Mouse (Mus musculus) cerebellum, postnatal 10 days (tissue): ENCODE data around the gene Fn1.
A peak's percentile ranks its signal among the peaks of the same experiment; 100 is the strongest.

Source experiments
- DNase-seq, 2 experiments: peaks; one replicate each; pipeline ENCODE4 v3.0.0; 2021; ENCODE audit warnings: mixed read lengths in 2 of 2

The Fn1 gene

DNA sequence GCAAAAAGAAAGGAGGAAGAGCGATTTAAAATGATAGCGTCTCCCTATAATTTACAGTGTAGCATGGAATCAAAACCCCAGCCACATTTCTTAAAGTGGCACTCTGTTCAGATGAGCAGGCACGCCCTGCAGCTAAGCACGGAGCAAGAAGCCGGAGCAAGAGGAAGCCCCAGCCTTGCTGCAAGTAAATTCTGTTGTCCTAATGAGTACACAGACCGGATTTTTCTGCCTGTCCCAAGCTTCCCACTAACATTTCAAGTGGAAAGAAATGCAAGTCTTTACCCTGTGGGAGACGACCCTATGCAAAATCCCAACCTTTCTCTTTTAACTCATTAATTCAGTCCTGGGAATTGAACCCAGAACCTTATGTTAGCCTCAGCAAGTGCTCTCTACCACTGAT is 4.8 kb downstream of the Fn1 start:
- no peak for DNase-seq

- DNase-seq: no peak
Measured at GRCm38 (mm10) chr1:71646774-71647173, 6.2 kb downstream of the Fn1 start.

DNA sequence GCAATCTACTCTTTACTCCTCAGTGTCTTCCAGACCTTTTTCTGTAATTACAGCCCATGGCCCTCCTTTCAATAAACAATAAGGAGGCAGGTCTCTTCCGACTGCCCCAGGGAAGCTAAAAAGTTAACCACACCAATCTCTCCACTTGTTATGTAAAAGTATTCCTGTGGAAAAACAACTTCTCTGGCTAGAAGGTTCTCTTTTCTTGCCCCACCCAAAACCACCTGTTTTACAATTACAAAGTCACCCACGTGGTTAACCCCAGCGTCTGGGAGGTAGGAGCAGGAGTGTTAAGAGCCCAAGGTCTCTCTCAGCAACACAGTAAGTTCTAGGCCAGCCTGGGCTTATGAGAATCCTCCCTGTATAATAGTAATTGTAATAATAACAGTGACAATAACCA is 7.0 kb downstream of the Fn1 start:
- DNase-seq: no peak

DNA sequence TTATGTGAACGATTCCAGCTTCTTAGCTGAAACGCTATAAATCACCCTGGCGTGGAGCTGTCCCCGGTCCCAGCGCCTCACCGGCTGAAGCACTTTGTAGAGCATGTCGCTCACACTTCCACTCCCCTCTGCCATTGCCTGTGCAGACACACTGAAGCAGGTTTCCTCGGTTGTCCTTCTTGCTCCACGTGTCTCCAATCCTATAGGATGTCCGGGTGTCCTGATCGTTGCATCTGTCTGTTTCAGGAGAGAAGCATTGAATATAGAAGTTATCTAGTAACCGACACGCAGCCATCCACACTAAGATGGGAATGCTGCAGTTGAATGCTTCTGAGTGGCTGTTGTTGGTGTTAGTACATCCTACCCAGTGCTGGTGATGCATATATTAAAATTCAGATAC is 7.5 kb downstream of the Fn1 start:
- no peak for DNase-seq

DNA sequence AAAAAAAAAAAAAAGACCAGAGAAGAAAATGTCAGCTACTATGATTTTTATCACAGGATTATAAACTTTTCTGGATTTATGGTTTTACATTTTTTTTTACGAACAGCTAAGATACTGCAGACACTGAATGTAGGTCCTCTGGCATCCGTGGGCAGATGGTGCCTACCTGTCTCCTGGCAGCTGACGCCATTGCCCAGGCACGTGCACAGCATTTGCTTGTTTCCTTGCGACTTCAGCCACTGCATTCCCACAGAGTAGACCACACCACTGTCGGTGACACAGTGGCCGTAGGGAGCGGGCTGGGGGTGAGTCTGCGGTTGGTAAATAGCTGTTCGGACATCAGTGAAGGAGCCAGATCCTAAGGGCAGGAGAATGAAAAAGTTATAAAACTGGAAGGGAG is 10.2 kb downstream of the Fn1 start:
- peak in 1 of 2 experiments; percentile 12 for DNase-seq

DNA sequence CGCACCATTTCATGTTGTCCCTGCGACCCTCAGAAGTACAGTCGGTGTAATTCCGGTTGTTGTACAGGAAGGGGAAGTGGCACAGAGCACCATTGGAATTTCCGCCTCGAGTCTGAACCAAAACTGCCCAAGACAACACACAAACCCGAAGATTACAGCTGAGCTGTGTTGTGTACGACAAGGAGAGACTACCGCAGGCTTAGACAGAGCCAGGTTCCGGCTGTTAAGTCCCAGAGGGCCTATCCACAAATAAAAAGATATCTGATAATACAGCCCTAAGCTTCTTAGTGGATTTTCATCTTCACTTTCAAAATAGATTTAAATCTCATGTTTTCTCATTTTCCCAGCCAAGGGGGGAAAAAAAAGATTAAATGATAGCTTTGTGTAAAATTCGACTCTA is 11.8 kb downstream of the Fn1 start:
- no peak for DNase-seq

- DNase-seq: no peak
Measured at GRCm38 (mm10) chr1:71640157-71640556, 12.8 kb downstream of the Fn1 start.

- DNase-seq: no peak
Measured at GRCm38 (mm10) chr1:71636665-71637064, 16.3 kb downstream of the Fn1 start.

GRCm38 (mm10) chr1:71636116-71636515 is 16.9 kb downstream of the Fn1 start:
- DNase-seq: no peak

GRCm38 (mm10) chr1:71635101-71636014 is 17.6 kb downstream of the Fn1 start:
- DNase-seq: no peak

DNA sequence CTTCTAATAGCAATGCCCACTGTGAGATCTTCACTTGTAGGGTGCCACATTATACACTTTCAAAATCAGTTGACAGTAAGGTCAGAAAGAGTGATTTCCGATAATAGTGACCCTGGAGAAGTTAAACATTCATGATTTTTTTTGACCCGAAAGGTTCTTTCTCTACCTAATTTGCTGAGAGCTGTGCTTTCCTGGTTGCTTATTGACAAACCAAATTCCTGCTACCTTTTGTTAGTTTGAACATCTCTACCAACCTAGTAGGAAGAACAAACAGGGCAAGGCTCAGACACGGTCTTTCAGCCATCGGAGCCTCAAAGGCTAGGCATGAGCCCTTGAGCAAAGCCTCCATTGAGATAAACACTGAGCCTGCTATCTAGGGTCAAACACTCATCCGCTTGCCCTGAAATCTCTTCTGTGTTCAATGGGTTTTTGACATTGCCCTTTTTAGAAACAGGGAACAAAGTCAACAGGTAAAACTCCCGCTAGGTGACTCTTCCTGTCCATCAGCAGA is 18.5 kb downstream of the Fn1 start:
- no peak for DNase-seq

GRCm38 (mm10) chr1:71632387-71632786 is 20.6 kb downstream of the Fn1 start:
- no peak for DNase-seq

DNA sequence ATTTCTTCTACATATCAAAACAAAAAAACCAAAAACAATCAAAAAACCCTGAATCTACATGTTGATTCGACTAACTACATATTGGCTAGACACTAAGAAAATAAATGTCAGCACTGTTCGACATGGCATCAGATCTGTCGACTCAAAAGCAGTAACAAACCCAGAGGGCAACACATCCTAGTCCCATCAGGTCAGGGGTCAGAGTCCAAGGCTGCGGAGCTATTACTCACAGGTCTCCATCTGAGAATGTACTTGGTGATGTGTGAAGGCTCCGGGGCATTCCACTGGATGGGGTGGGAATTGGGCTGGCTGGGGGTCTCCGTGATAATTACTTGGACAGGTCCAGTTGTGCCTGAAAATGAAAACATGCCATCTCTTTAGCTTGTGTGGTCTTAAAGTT is 21.2 kb downstream of the Fn1 start:
- no peak for DNase-seq

DNA sequence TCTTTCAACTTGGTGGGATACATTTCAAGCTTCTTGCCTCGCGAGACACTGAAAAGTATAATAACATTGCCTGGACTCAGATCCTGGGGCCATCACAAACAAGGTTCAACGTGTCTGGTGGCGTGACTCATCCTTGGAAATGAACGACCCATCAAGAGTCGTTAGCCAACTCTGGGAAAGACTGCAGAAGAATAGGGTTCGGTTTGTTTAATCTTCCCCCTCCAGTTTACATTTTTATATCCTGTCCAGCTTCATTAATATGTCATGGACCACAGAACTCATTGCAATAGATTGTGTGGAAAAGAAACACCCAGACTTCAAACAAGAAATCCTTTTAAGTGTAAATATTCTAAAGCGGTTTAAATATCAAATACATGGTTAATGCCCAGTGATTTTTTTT is 22.8 kb downstream of the Fn1 start:
- DNase-seq: no peak

GRCm38 (mm10) chr1:71623625-71624024 is 29.4 kb downstream of the Fn1 start:
- DNase-seq: no peak

- DNase-seq: no peak
Measured at GRCm38 (mm10) chr1:71621526-71621925, 31.5 kb downstream of the Fn1 start.

DNA sequence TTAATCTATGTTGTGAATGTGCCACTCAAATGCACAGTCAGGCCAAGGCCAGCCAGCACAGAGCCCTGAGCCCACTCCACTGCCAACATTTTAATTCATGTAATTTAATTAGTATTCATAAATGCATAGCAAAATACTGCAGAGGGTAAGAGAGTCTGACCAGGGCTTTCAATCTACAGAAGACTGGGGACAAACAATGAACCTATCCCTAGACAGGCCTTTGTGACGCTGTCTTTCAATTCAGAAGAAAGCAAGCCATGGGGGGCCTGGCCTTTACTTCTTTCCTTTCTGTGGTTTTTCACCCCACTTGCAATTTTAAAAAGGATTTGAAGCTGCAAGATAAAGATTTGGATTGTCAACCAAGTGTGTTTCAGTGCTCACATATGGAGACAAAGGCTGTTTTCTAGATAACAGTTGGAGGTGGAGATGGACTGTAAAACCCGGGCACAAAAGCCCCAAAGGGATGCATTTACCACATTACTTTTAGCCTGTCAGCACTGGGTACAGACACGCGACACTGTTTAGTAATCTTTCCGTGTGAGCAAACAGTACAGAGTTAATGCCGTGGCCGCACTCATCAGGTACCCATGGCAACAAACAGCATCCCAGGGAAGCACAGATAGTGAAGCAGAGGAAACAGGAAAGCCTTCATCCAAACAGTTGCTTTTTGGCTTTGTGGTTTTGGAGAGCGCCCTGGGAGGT is 38.3 kb downstream of the Fn1 start:
- DNase-seq: peak; percentile 9 to 12

GRCm38 (mm10) chr1:71612256-71612655 is 40.7 kb downstream of the Fn1 start:
- no peak for DNase-seq

- no peak for DNase-seq
Measured at GRCm38 (mm10) chr1:71609916-71610315, 43.1 kb downstream of the Fn1 start.

DNA sequence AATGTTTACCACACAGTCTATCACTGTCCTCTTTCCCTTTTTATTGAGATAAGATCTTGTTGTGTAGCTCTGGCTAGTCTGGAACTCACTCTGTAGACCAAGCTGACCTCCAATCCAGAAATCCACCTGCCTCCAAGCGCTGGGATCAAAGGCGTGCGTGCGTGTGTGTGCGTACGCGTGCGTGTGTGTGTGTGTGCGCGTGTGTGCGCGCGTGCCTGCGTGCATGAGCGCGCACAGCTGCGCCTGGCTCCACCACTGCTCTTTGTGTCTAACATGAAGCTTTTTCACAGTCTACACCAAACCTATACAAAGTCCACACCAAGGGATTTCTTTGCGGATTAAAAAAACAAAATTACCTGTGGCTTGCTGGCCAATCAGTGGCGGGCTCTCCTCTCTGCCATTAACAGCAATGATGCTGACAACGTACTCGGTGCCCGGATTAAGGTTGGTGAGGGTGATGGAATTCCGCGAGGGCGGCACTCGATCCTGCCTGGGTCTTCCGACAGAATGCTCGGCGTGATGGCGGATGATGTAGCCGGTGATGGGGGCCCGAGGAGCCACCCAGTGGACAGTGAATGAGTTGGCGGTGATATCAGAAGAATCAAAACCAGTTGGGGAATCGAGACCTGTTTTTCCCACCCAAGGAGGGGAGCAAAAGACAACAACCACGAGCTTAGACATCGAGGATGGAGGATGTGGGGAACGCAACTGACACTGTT is 43.8 kb downstream of the Fn1 start:
- no peak for DNase-seq

DNA sequence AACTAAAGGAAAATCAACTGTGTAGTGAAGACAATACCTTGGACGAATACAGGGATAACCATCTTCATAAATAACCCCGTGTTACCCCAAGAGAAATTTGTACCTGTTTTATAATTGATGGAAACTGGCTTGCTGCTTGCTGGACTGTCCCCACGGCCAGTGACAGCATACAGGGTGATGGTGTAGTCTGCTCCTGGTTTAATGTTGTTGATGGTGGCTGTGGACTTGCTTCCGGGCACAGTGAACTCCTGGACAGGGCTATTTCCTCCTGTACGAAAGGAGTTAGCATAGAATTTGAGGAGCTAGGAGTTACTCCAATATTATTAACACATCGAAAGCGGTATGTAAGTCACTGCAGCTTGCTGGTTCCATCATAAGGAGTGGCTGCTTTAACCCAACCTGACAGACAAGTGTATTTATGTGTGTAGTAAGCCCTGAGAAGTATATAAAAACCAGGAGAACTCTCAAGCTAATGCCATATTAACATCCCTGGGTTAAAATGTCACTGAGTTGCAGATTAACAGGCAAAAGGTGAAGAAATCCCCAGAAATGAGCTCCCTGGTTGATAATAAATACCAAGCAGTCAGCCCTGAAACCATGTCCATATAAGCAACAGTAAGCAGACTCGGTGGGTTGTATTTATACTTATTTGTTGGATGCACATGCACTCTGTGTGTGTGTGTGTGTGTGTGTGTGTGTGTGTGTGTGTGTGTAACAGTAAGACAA is 46.2 kb downstream of the Fn1 start:
- no peak for DNase-seq

GRCm38 (mm10) chr1:71605751-71606150 is 47.2 kb downstream of the Fn1 start:
- DNase-seq: no peak

DNA sequence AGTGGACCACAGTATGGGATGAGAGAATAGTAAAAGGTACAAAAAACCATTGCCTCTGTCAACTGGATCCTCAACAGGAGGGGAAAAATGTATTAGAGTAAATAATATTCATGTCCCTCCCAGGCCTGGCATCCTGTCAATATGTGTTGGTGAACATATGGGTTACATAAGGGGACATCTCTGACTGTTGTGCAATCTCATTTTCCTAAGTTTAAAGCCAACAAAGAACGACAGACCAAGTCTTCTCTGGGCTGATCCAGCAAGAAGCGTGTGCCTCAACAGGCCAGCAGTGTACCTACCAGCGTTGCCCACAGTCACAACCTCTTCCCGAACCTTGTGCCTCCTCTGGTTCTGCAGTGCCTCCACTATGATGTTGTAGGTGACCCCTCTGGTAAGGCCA is 57.6 kb downstream of the Fn1 start:
- DNase-seq: no peak
